10 mouse cellular contexts compared by ENCODE assay signal in the genomic region with DNA sequence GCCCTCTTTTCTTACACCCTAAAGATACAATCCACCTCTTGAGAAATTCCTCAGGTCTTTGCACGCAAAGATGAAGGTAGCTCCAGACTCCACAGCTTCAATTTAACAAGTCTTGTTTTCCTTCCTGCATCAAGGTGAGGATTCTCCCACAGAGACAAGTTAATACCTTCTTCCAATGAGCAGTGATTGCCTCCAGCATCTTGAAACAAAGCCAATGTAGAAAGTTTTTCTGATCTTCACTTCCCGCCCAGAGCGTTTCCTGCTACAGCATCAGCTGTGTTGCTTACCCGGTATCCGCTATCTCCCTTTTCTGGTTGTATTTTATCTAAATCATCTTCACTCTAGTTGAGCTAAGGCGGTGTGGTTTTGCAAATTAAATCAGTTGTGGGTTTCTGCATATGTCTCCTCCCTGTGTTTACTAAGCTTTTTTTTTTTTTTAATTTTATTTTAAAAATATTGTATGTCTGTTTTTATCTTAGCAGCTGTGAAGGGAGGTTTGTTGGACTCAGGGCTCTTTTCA. TPM values are rescaled to one million over a fixed set of nuclear protein-coding genes. Genes with fewer than 3 reads are reported as not detected.
DNase-seq lines count a peak whose midpoint lies in the region; ATAC-seq and TF ChIP-seq lines count a peak whose summit lies in the region.
"Had no signal": no experiment of that assay in that cellular context is flagged by ENCODE, and none has a peak within 500 bp of the region (broad histone marks: within the 10 kb centered on the region; RNA-seq: fewer than 3 reads in every experiment).

No protein-coding gene starts in this region.

- no peaks in the 10 kb centered on the region; the same call in 1 of the 2 replicates for H3K4me1 ChIP-seq in liver, adult 2 months (ENCODE audit: control insufficient read depth, insufficient read depth, low read length)
- H3K4me1 ChIP-seq in bone marrow, adult 2 months (ENCODE audit: control insufficient read depth, insufficient read depth, low read length): no peaks in the 10 kb centered on the region; the same call in 1 of the 2 replicates
- 0 out of 2 replicates have a peak, but pooled peaks cover 4% of the 10 kb centered on the region for H3K4me1 ChIP-seq in liver, embryonic 15.5 days (replicated peaks)
- H3K4me1 ChIP-seq: embryonic facial prominence, embryonic 12.5 days; midbrain, embryonic 12.5 days had no signal

- ATAC-seq in liver, embryonic 15.5 days (ENCODE audit: insufficient read depth): no peak

- H3K36me3 ChIP-seq in liver, adult 2 months (ENCODE audit: control insufficient read depth, insufficient read depth, low read length): no peaks in the 10 kb centered on the region
- no peaks in the 10 kb centered on the region for H3K36me3 ChIP-seq in liver, embryonic 15.5 days (replicated peaks)
- H3K36me3 ChIP-seq: embryonic facial prominence, embryonic 12.5 days; midbrain, embryonic 12.5 days had no signal

- H3K9me3 ChIP-seq in liver, embryonic 15.5 days (replicated peaks): no peaks in the 10 kb centered on the region
- H3K9me3 ChIP-seq: embryonic facial prominence, embryonic 12.5 days; midbrain, embryonic 12.5 days had no signal

- no peak overlapping the region for H3K4me3 ChIP-seq in liver, adult 2 months (ENCODE audit: insufficient read depth, low read depth, low read length)
- H3K4me3 ChIP-seq in bone marrow, adult 2 months (replicated peaks; ENCODE audit: control insufficient read depth, low read depth, low read length): peak overlapping the region; percentile 9
- H3K4me3 ChIP-seq in liver, embryonic 15.5 days (replicated peaks): peak overlapping the region; percentile 29
- H3K4me3 ChIP-seq: embryonic facial prominence, embryonic 12.5 days; midbrain, embryonic 12.5 days had no signal

- H3K27ac ChIP-seq in liver, adult 2 months (replicated peaks; ENCODE audit: insufficient read depth, low read depth, low read length): peak overlapping the region; percentile 47; the same call in 1 of the 2 replicates
- no peak overlapping the region; the same call in 1 of the 2 replicates for H3K27ac ChIP-seq in bone marrow, adult 2 months (ENCODE audit: control insufficient read depth, insufficient read depth, low read depth, low read length, poor library complexity)
- no peak overlapping the region; the same call in 1 of the 2 replicates for H3K27ac ChIP-seq in liver, embryonic 15.5 days (replicated peaks)
- H3K27ac ChIP-seq: embryonic facial prominence, embryonic 12.5 days; midbrain, embryonic 12.5 days had no signal

- peak overlapping the region; percentile 51 for H3K4me2 ChIP-seq in liver, embryonic 15.5 days
- H3K4me2 ChIP-seq: embryonic facial prominence, embryonic 12.5 days; midbrain, embryonic 12.5 days had no signal

- no peak overlapping the region for H3K9ac ChIP-seq in liver, adult 2 months (ENCODE audit: low read depth, low read length)
- H3K9ac ChIP-seq in liver, embryonic 15.5 days: no peak overlapping the region
- H3K9ac ChIP-seq: embryonic facial prominence, embryonic 12.5 days; midbrain, embryonic 12.5 days had no signal

- peak; percentile 10 for DNase-seq in liver, adult 2 months (ENCODE audit: extremely low read depth, low read depth, low spot score)
- DNase-seq in liver: no peak
- peak; percentile 53 to 65 for DNase-seq in thymus, postnatal 10 days (ENCODE audit: low spot score in 2 of 2)
- no peak for DNase-seq in right cerebral cortex, postnatal 25 days
- DNase-seq in frontal cortex, postnatal 14 days (ENCODE audit: low spot score in 2 of 2): no peak
- no peak for DNase-seq in cerebellum, postnatal 25 days

- TF ChIP-seq POLR2A in liver, adult 2 months (IDR thresholded peaks at IDR 0.05; ENCODE audit: extremely low read depth, insufficient read depth, low read length): no peak
- TF ChIP-seq POLR2A in bone marrow, adult 2 months (IDR thresholded peaks at IDR 0.05; ENCODE audit: borderline replicate concordance, control insufficient read depth, low read depth, low read length): no peak

- WGBS in liver, adult 2 months: 83% methylated on average over 6 of the region's 6 CpGs
- WGBS in bone marrow, adult 2 months: 6% methylated on average over 6 of the region's 6 CpGs
- WGBS in liver, embryonic 15.5 days (ENCODE audit: insufficient replicate concordance): 19% methylated on average over 6 of the region's 6 CpGs

- no peaks in the 10 kb centered on the region for H3K27me3 ChIP-seq in liver, adult 2 months (ENCODE audit: control insufficient read depth, insufficient read depth, low read length)
- no peaks in the 10 kb centered on the region for H3K27me3 ChIP-seq in liver, embryonic 15.5 days
- H3K27me3 ChIP-seq: embryonic facial prominence, embryonic 12.5 days had no signal

- H3K79me2 ChIP-seq in liver, adult 2 months (ENCODE audit: control insufficient read depth, insufficient read depth, low read length): no peaks in the 10 kb centered on the region

- no peak for TF ChIP-seq CTCF in liver, adult 2 months (IDR thresholded peaks at IDR 0.05; ENCODE audit: low read depth, low read length)
- no peak for TF ChIP-seq CTCF in bone marrow, adult 2 months (IDR thresholded peaks at IDR 0.05; ENCODE audit: control insufficient read depth, insufficient read depth, low read length)

RNA-seq across cellular contexts. Expression of a gene that starts 21.3 kb away (rescaled TPM):
- 1.6 and 1.8 TPM in 2 replicates for total RNA-seq in liver, adult 2 months (2014; rRNA removed)
- polyA plus RNA-seq in liver, adult 2 months (2012; rRNA removed): 0.29 and 0.41 TPM in 2 replicates
- polyA plus RNA-seq in bone marrow, adult 2 months (2011; ENCODE audit: insufficient read depth, insufficient read length, low replicate concordance, missing spikeins): 12.8 and 25.8 TPM in 2 replicates
- 2.9 and 3.0 TPM in 2 replicates for polyA plus RNA-seq in liver, embryonic 15.5 days (2015; fragmentation: Nextera tagmentation; extraction: Ambion mirVana)

Comparison
In these comparisons a context has a peak if more than half of its experiments do, and no peak if none do; other contexts are left out.
1. DNase-seq: peak in liver, adult 2 months (single experiment) and thymus, postnatal 10 days (2 of 2); none in liver (single experiment), right cerebral cortex, postnatal 25 days (single experiment), frontal cortex, postnatal 14 days (0 of 2) and cerebellum, postnatal 25 days (0 of 2).